Mouse (Mus musculus) CH12.LX (cell line): ENCODE measurements at regions not wholly inside any gene's neighbourhood (a gene's known extent, or its start where the extent isn't known, plus 50 kb on each side); places are given as distances from the start of the nearest gene placed in this dataset.

Source experiments
- CTCF ChIP-seq, 2 experiments: IDR thresholded peaks in 1 of 2; conservative IDR thresholded peaks in 1 of 2; 2 replicates each; pipeline ENCODE4 v1.5.1; 2011 to 2012; ENCODE audit warnings: low read depth in 2 of 2, low read length in 2 of 2, improper control_type of control experiment in 1 of 2, inconsistent platforms in 1 of 2, mild to moderate bottlenecking in 1 of 2, moderate library complexity in 1 of 2
- EP300 ChIP-seq: IDR thresholded peaks from 2 replicates; pipeline ENCODE4 v1.6.1; 2011; ENCODE audit warnings: low read length, improper control_type of control experiment
- IRF4 ChIP-seq: IDR thresholded peaks from 2 replicates; pipeline ENCODE4 v1.6.1; 2014; ENCODE audit warnings: low read depth, mild to moderate bottlenecking, inconsistent platforms, low read length, improper control_type of control experiment
- JUND ChIP-seq: conservative IDR thresholded peaks from 2 replicates; pipeline ENCODE4 v1.6.1; 2011; ENCODE audit warnings: low read depth, low read length, improper control_type of control experiment
- USF1 ChIP-seq: IDR thresholded peaks from 2 replicates; pipeline ENCODE4 v1.6.1; 2014; ENCODE audit warnings: low read depth, mild to moderate bottlenecking, inconsistent platforms, low read length, improper control_type of control experiment

GRCm38 (mm10) chr3:31499201-31499968 lies 189.2 kb upstream of the Slc7a14 start:
- TF ChIP-seq USF1, result no peak
- TF ChIP-seq CTCF (conservative IDR thresholded peaks at IDR 0.05 in 1 of 2, IDR thresholded peaks at IDR 0.05 in 1 of 2; ENCODE audit: low read depth in 2 of 2, low read length in 2 of 2), result no peak
- TF ChIP-seq IRF4, result no peak
- no peak for TF ChIP-seq EP300
- no peak for TF ChIP-seq JUND
